Mouse (Mus musculus): ENCODE data around the gene Igfl3.

The Igfl3 gene

DNA sequence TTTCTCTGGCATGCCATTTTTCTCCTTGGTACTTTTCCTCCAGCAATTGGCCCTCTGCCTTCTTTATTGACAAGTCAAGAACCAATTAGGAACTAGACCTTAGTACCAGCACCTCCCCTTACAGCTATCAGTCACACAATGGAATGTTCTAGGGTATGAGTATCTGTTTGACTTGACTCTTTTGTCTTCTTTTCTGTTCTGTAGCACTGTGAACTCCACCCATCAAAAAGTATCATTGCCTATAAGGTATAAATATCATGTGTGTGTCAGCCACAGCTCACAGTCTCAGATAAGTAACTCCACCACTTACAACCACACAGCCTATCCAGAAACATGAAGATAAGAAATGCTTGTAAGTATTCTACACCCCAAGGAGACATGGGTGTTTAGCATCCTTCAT, at the start of gene Igfl3:
Gene Igfl3, plus strand, starts transcription at position 301 of the 400 bp plus-strand sequence.
- no peak for DNase-seq (ENCODE audit: low read depth)

DNA sequence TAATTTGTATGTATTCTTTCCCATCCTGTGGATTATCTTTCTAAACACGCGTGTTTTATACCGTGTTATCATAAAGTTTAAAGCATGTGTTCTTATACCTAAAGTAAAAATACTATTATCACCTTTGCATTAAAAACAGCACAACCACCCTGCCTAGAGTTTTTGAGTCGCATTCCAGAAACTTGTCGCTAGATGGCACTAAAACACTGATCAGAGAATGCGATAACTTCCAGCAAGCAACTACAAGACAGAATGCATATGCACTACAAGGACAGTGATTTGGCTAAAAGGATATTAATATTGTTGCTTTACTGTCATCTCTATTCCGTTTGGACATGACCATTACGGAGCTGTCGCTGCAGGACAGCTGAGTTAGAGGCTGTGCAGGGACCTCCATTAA, 34.6 kb downstream of the Igfl3 start:
- DNase-seq (ENCODE audit: low read depth): peak; percentile 5

DNA sequence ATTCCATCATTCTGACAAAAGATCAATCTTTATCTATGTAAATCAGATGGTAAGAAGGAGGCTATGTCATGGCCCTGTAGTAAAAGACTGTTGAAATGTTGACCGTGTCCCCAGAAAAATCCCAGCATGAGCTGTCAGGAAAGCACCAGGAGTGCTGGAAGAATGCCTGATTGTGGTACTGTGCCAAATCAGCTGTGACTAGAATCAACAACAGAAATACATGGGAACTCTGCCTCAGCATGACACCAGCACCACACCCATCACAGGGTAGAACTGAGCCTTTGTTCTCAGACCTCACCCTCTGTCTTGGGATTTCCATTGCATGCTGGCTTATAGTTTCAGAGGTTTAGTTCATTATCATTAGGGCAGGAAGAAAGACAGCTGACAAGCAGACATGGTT, 38.4 kb downstream of the Igfl3 start:
- DNase-seq (ENCODE audit: low read depth): no peak

Data from fibroblast of lung, adult 2 months (primary cell).